Mouse (Mus musculus) 3134 (cell line): ENCODE data around the gene Ptprd.

Source experiments
- DNase-seq: peaks from one replicate; pipeline ENCODE4 v3.0.0-alpha.2; 2011; ENCODE audit warnings: low spot score; ENCODE audit not compliant: insufficient read length; ENCODE audit errors: extremely low read depth

Gene Ptprd

GRCm38 (mm10) chr4:76672653-76673052, 1539.1 kb downstream of the Ptprd start:
- no peak for DNase-seq

- no peak for DNase-seq
These were observed 1550.0 kb downstream of the Ptprd start for GRCm38 (mm10) chr4:76661725-76662124.

GRCm38 (mm10) chr4:76660146-76660545, 1551.6 kb downstream of the Ptprd start:
- DNase-seq = no peak

GRCm38 (mm10) chr4:76656734-76657133, 1555.0 kb downstream of the Ptprd start:
- no peak for DNase-seq

- DNase-seq = no peak
These were observed 1558.8 kb downstream of the Ptprd start for GRCm38 (mm10) chr4:76652971-76653370.

GRCm38 (mm10) chr4:76621740-76622139, 1590.0 kb downstream of the Ptprd start:
- DNase-seq = no peak

GRCm38 (mm10) chr4:76616614-76617013, 1595.1 kb downstream of the Ptprd start:
- no peak for DNase-seq

GRCm38 (mm10) chr4:76608246-76608645, 1603.5 kb downstream of the Ptprd start:
- no peak for DNase-seq

- no peak for DNase-seq
These were observed 1605.0 kb downstream of the Ptprd start for GRCm38 (mm10) chr4:76606808-76607207.

- no peak for DNase-seq
These were observed 1621.0 kb downstream of the Ptprd start for GRCm38 (mm10) chr4:76590722-76591121.

GRCm38 (mm10) chr4:76583025-76583424, 1628.7 kb downstream of the Ptprd start:
- no peak for DNase-seq

GRCm38 (mm10) chr4:76566006-76566405, 1645.8 kb downstream of the Ptprd start:
- DNase-seq = no peak

GRCm38 (mm10) chr4:76541769-76542168, 1670.0 kb downstream of the Ptprd start:
- no peak for DNase-seq

- no peak for DNase-seq
These were observed 1678.8 kb downstream of the Ptprd start for GRCm38 (mm10) chr4:76532926-76533325.

GRCm38 (mm10) chr4:76525281-76525680, 1686.5 kb downstream of the Ptprd start:
- no peak for DNase-seq

- no peak for DNase-seq
These were observed 1708.5 kb downstream of the Ptprd start for GRCm38 (mm10) chr4:76503279-76503601.

- no peak for DNase-seq
These were observed 1709.0 kb downstream of the Ptprd start for GRCm38 (mm10) chr4:76502575-76503278.

- no peak for DNase-seq
These were observed 1725.9 kb downstream of the Ptprd start for GRCm38 (mm10) chr4:76485848-76486247.

- DNase-seq = no peak
These were observed 1743.2 kb downstream of the Ptprd start for GRCm38 (mm10) chr4:76468366-76469100.

- no peak for DNase-seq
These were observed 1747.1 kb downstream of the Ptprd start for GRCm38 (mm10) chr4:76464682-76465081.

GRCm38 (mm10) chr4:76461336-76461735, 1750.4 kb downstream of the Ptprd start:
- DNase-seq = no peak

- DNase-seq = no peak
These were observed 1751.2 kb downstream of the Ptprd start for GRCm38 (mm10) chr4:76460556-76460955.
